Mouse (Mus musculus) right cerebral cortex, adult 2 months (tissue): ENCODE data around the gene Ramp3.

Source experiments
- DNase-seq, 2 experiments: peaks; one replicate each; pipeline ENCODE4 v3.0.0; 2021 to 2022; ENCODE audit warnings: low spot score in 2 of 2

The Ramp3 gene

GRCm38 (mm10) chr11:6670826-6671225, 12.5 kb downstream of the Ramp3 start:
- DNase-seq, result no peak

GRCm38 (mm10) chr11:6674701-6675100, 16.4 kb downstream of the Ramp3 start:
- DNase-seq, result no peak

GRCm38 (mm10) chr11:6675402-6675801, 17.1 kb downstream of the Ramp3 start:
- DNase-seq, result no peak

- DNase-seq, result no peak
These were observed 18.3 kb downstream of the Ramp3 start for GRCm38 (mm10) chr11:6676641-6677040.

GRCm38 (mm10) chr11:6677530-6677929, 19.2 kb downstream of the Ramp3 start:
- no peak for DNase-seq

- no peak for DNase-seq
These were observed 21.5 kb downstream of the Ramp3 start for GRCm38 (mm10) chr11:6679694-6680396.

- DNase-seq, result no peak
These were observed 22.1 kb downstream of the Ramp3 start for GRCm38 (mm10) chr11:6680397-6680818.

GRCm38 (mm10) chr11:6684741-6685140, 26.4 kb downstream of the Ramp3 start:
- DNase-seq, result no peak

GRCm38 (mm10) chr11:6688888-6689287, 30.6 kb downstream of the Ramp3 start:
- DNase-seq, result no peak

- no peak for DNase-seq
These were observed 34.0 kb downstream of the Ramp3 start for GRCm38 (mm10) chr11:6692341-6692740.

GRCm38 (mm10) chr11:6694114-6694513, 35.8 kb downstream of the Ramp3 start:
- DNase-seq, result no peak

- DNase-seq, result no peak
These were observed 36.9 kb downstream of the Ramp3 start for GRCm38 (mm10) chr11:6695176-6695575.

- no peak for DNase-seq
These were observed 38.2 kb downstream of the Ramp3 start for GRCm38 (mm10) chr11:6696551-6696950.

GRCm38 (mm10) chr11:6697751-6698150, 39.4 kb downstream of the Ramp3 start:
- DNase-seq, result no peak

- DNase-seq, result no peak
These were observed 40.0 kb downstream of the Ramp3 start for GRCm38 (mm10) chr11:6698281-6698680.

GRCm38 (mm10) chr11:6702258-6702657, 43.9 kb downstream of the Ramp3 start:
- no peak for DNase-seq

- DNase-seq, result no peak
These were observed 46.5 kb downstream of the Ramp3 start for GRCm38 (mm10) chr11:6704851-6705250.

- DNase-seq, result peak in 1 of 2 experiments; percentile 5
These were observed 47.2 kb downstream of the Ramp3 start for GRCm38 (mm10) chr11:6705516-6705915.

GRCm38 (mm10) chr11:6706796-6707195, 48.5 kb downstream of the Ramp3 start:
- DNase-seq, result no peak

GRCm38 (mm10) chr11:6708437-6708836, 50.1 kb downstream of the Ramp3 start:
- no peak for DNase-seq

GRCm38 (mm10) chr11:6710409-6710808, 52.1 kb downstream of the Ramp3 start:
- no peak for DNase-seq

- no peak for DNase-seq
These were observed 62.4 kb downstream of the Ramp3 start for GRCm38 (mm10) chr11:6720746-6721145.

- DNase-seq, result no peak
These were observed 68.6 kb downstream of the Ramp3 start for GRCm38 (mm10) chr11:6726921-6727320.
